Mouse (Mus musculus) embryonic facial prominence, embryonic 10.5 days (tissue): ENCODE measurements around the gene Cbln1. TPM values are rescaled to one million over a fixed set of nuclear protein-coding genes. Genes with fewer than 3 reads are reported as not detected.

Experiments
- polyA plus RNA-seq: library from polyadenylated mRNA; unstranded; fragments of >200 nt; fragmentation: Nextera tagmentation; extraction: Ambion mirVana; gene quantifications from 2 replicates; pipeline ENCODE4 v1.2.1, GENCODE M21; 2016

Cbln1 gene
- polyA plus RNA-seq, 1 experiment from 2014 or later = 0.95 TPM

Other genes with a start within 250 kb of the Cbln1 start
- gene 4933402J07Rik, start 91.2 kb upstream of the Cbln1 start, polyA plus RNA-seq = not detected in 2 replicates